Mouse (Mus musculus) Muller cell, postnatal 12 days (primary cell): ENCODE results near the gene Tlr9.
A peak's percentile ranks its signal among the peaks of the same experiment; 100 is the strongest.

ENCODE experiments used
- DNase-seq: peaks from one replicate; pipeline ENCODE4 v3.0.0-alpha.2; 2015; ENCODE audit errors: inconsistent ontology term

Gene Tlr9

GRCm38 (mm10) chr9:106232956-106233355 lies 10.6 kb downstream of the Tlr9 start:
- no peak for DNase-seq

GRCm38 (mm10) chr9:106233953-106234352 lies 11.6 kb downstream of the Tlr9 start:
- DNase-seq = no peak

GRCm38 (mm10) chr9:106235194-106235830 lies 12.9 kb downstream of the Tlr9 start:
- no peak for DNase-seq

DNA sequence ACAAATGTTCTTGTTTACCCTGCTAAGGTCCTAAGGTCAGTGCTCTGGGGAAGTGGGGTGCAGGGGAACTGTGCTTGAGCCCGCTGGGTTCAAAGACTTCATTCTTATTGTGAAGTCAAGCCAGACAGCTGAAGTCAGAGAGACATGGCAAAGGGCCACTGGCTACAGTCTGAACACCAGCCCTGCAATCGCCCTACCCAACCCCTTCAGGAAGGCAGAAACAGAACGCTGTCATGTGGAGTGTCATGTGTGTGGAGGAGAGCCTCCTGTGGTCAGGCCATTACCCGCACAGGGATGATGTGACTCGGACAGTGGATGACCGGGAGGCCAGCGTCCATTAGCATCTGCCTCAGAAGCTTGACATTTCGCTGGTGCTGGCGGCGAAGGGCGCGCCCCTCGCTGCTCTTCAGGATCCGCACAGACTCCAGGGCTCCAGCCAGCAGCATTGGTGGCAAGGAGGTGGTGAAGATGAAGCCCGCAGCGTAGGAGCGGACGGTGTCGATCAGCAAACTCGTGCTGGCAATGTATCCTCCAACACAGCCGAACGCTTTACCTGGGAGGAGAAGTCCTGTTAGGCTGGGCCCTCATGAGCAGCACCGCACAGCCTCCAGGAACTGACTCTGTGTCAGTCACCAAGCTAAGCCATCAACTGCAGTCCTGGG lies 13.9 kb downstream of the Tlr9 start:
- no peak for DNase-seq

GRCm38 (mm10) chr9:106236818-106237211 lies 14.4 kb downstream of the Tlr9 start:
- DNase-seq = peak; percentile 17

- no peak for DNase-seq
Observed at GRCm38 (mm10) chr9:106237401-106237800, 15.0 kb downstream of the Tlr9 start.

DNA sequence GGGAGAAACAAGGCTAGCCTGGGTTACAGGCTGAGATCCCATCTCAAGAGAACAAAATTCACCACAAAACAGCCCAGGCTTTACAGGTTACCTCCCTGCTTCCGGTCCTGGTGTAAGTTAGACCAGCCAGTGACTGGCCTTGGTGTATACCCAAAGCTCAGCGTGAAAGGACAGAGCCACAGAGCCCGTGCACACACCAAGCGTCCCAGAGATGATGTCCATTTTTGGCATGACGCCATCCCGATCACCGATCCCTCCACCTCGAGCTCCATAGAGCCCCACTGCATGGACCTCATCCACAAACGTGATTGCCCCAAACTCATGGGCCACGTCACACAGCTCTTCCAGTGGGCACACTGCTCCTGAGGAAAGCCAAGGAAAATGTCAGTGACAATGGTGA lies 15.5 kb downstream of the Tlr9 start:
- no peak for DNase-seq

DNA sequence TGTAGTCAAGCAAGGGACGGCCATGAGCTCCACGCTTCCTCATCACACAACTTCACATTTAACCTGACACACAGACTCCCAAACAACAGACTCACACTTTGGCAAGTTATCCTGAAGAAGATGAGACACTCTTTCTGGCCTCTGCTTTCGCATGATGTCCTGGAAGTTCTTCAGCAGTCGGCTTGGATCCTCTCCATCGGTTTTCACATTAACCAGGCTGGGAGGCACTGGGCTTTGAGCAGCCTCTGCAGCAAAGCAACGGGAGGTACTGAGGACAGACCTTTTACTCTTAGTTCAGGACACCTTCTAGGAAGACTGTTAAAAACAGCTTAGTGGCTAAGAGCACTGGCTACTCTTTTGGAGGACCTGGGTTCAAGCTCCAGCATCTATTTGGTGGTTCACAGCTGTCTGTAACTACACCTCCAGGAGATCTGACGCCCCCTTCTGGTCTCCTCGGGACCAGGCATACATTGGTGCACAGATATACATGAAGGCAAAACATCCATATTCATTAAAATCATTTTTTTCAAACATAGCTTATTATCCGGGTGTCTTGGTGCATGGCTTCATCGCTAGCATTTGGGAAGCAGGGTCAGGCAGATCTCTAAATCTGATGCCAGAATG lies 19.3 kb downstream of the Tlr9 start:
- no peak for DNase-seq

DNA sequence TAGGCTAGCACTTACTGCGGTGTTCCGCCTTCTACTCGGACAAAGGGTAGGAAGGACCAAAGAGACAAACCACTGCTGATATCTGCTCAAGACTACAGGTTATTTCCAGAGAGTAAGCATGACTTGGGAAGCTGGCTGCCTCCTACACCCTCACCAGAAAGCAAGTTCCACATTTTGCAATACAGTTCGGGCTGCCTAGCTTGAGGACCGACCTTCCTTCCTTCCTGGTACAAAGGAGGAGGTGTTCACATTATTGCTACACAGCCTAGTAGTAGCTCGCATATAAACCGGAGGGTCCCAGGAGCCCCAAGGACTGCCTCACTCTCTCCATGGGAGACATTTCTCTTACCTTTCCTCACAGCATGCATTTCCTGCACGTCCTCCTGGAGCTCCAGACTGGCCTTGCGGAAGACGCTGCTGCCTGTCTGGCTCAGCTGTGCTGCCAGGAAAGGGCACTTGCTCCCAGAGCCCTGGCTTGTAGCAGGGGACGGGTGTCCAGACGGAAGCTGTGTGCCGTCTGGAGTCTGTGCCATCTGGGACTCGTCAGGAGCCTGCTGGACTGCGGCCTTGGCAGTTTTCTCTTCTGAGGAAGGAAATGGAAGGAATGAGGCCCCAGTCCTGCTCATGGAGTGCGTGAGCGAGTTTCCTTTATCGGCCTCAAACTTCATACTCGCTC lies 20.6 kb downstream of the Tlr9 start:
- no peak for DNase-seq

GRCm38 (mm10) chr9:106249550-106249949 lies 27.2 kb downstream of the Tlr9 start:
- no peak for DNase-seq

GRCm38 (mm10) chr9:106250245-106250644 lies 27.8 kb downstream of the Tlr9 start:
- peak; percentile 48 for DNase-seq

- no peak for DNase-seq
Observed at GRCm38 (mm10) chr9:106251066-106251465, 28.7 kb downstream of the Tlr9 start.

DNA sequence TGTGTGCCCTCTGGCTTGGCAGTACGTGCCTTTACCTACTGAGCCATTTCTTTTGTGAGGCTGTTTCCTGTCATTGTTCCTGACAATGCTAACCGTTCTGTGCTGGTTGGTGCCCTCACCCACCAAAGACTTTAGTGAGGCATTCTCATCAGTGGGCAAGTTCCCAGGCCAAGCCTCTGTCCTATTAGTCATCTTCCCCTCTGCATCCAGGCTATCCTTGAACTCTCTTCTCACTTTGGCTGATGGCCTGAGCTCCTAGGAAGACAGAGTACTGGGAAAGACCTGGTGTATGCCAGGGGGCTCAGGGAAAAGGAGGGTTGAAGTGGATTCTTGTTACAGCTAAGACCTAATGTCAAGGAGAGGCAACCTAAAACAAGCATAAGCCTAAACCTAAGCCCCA lies 31.6 kb downstream of the Tlr9 start:
- DNase-seq = peak; percentile 22

DNA sequence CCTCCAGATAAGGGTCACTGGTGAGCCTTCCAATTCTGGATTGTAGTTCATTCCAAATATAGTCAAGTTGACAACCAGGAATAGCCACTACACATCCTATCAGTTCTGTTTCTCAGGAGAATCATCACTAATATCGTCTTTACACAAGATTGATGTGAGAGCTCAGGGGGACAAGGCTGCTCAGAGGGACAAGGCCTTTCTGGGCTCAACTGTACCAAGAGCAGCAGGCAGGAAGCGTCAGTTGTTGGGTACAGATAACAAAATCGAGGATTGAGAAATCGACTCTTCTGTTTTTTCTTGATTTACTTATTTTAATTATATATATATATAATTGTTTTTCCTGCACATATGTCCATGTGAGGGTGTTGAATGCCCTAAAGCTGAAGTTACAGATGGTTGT lies 36.0 kb downstream of the Tlr9 start:
- DNase-seq = no peak

DNA sequence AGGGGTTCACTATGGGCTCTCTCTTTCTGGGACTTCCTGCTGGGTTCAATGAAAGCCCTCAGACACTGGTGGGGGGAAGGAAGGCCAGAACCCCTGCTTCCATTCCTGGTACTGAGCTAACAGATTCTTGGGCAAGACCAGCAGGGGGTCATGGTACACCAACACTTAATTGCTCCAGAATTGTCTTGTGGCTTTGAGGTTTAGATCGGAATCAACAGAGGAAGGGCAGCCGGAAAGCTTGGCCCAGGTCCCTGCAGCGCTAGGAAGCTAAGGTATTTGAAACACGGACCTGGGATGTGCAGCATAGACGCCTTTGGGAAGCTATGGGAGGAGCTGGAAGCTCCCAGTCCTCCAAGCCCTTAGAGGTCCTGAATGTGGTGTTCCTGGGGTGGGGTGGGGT lies 36.6 kb downstream of the Tlr9 start:
- peak; percentile 53 for DNase-seq

DNA sequence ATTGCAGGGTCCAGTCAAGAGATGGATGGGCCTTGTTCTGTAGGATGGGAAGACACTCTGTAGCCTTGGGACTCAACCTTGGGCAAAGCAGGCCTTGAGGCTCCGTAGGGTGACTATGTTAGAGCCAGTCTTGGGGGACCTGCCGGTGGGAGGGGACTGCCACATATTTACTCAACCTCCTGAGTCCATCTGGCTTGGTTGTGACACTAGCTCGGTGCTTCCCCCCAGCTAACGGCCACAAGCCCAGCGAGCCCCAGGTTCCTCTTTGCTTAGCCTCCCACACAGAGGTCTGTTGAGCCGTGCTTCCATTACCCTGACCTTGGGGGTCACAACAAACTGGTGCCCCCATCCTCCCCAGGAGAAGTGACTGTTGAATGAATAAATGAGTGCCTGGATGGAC lies 38.7 kb downstream of the Tlr9 start:
- no peak for DNase-seq

DNA sequence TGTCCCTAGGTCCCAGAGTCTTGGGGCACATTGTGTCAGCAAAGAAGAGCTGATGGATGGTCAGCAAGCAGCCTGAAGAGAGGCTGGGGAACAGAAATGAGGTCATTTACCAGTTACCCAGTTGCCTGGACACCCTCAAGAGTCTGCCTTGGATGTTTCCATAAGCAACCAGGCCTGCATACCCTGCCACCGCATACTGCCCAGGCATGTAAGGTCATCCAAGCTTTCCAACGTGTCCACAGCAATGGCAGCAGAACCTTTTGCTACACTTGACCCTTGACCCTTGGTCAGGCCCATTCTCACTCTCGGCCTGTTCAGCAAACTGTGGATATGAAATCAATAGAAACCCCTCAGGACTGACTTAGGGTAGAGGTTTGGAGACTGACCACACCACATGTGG lies 39.1 kb downstream of the Tlr9 start:
- DNase-seq = no peak

- DNase-seq = no peak
Observed at GRCm38 (mm10) chr9:106262075-106262474, 39.7 kb downstream of the Tlr9 start.

GRCm38 (mm10) chr9:106263381-106263924 lies 41.1 kb downstream of the Tlr9 start:
- DNase-seq = no peak

DNA sequence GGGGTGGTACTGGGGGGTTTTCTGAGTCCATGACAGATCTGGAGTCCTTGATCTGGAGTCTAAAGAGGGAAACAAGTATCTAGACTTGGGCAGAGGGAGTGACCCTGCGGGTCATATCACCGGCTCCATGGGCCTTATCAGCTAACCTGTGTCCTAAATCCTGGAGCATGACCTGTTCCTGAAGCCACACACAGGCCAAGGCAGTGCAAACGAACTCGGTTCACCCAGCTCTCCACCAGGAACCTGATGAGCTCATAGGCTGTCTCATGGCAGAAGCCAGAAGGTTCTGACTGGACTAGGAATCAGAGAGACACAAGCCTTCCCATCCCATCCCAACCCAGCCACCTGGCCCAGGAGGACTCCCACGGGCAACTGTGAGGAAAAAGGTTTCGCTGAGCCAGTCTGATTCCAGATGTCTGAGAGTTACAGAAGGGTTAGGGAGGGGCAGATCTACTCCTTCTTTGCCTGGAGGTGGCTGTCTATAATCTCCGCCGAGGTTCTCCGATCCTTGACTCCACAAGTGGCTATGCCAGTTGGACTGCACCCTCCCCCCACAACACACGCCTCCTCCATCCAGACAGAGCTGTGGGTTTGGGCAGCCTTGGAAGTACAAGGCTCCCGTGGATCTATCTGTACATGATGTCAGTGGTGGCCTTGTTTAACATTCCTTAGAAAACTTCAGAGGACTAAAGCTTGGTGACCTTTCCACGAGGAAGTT lies 43.1 kb downstream of the Tlr9 start:
- no peak for DNase-seq

DNA sequence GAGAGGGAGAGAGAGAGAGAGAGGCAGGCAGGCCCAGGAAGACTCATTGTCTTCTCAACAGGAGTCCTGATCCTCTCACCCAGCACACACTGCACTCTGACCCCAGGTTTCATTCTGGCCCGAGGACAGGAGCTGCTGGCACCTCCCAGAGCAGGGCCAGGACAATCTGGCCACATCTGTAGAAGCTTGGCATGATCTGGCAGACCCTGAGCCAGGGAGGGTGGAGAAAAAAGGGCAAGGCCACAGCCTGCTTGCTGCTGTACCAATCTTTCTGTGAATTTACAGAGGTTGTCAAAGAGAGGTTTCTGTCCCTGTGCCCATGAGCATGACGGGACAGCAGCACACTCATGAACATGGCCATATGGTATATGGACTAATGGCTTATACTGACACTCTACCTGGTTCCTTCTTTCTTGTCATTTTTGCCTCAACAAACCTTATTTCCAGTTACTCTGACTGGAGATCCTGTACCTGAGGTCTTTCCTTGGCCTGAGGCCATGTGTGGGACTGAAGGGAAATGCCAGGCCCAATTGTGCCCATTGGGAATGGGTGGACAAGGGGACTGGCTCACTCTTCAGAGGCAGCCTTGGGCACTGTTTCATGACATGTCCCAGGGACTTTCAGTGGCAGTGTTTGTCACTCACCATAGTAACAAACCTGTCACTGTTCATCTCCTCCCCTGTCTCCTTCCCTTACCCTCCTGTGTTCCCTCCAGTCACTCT lies 44.7 kb downstream of the Tlr9 start:
- DNase-seq = no peak
